Mouse (Mus musculus) liver, embryonic 14.5 days (tissue): ENCODE measurements around the gene Nemf.

Experiments used
- CTCF ChIP-seq: IDR thresholded peaks from 2 replicates; pipeline ENCODE4 v1.5.1; 2016; ENCODE audit warnings: antibody characterized with exemption, low read depth, control low read depth
- EP300 ChIP-seq: IDR thresholded peaks from 2 replicates; pipeline ENCODE4 v1.6.1; 2016; ENCODE audit warnings: antibody characterized with exemption, low read depth

GRCm38 (mm10) chr12:69400871-69401286 lies 43.9 kb upstream of the Nemf start:
- TF ChIP-seq CTCF (no peak), EP300 (no peak)
